Mouse (Mus musculus): ENCODE measurements around the gene Spen. TPM values are rescaled to one million over a fixed set of nuclear protein-coding genes. Genes with fewer than 3 reads are reported as not detected.
A peak's percentile ranks its signal among the peaks of the same experiment; 100 is the strongest.

Spen gene
- polyA plus RNA-seq, 1 experiment from 2014 or later = 5.7 TPM

- Histone ChIP-seq H3K4me1 (ENCODE audit: insufficient read depth, low read depth, low read length) (no peaks in the 10 kb centered on the region), H3K27me3 (replicated peaks; ENCODE audit: insufficient read depth, low read length) (no peaks in the 10 kb centered on the region), H3K9ac (replicated peaks; ENCODE audit: low read depth) (no peak overlapping the region), H3K4me2 (replicated peaks; ENCODE audit: low read depth, low read length) (no peak overlapping the region), H3K9me3 (ENCODE audit: low read length) (no peaks in the 10 kb centered on the region), H3K4me3 (ENCODE audit: low read depth, low read length) (no peak overlapping the region), H3K36me3 (ENCODE audit: insufficient read depth, low read length) (no peaks in the 10 kb centered on the region), H3K27ac (ENCODE audit: low read length) (no peak overlapping the region)
- peak; percentile 57 for ATAC-seq
- peak; percentile 62 for DNase-seq (ENCODE audit: low spot score)
- 30% methylated on average over 2 of the region's 2 CpGs for WGBS
- TF ChIP-seq EP300 (IDR thresholded peaks at IDR 0.05) (no peak), CTCF (IDR thresholded peaks at IDR 0.05) (no peak)
These were observed 14.1 kb upstream of the Spen start for GRCm38 (mm10) chr4:141552484-141552883.

DNA sequence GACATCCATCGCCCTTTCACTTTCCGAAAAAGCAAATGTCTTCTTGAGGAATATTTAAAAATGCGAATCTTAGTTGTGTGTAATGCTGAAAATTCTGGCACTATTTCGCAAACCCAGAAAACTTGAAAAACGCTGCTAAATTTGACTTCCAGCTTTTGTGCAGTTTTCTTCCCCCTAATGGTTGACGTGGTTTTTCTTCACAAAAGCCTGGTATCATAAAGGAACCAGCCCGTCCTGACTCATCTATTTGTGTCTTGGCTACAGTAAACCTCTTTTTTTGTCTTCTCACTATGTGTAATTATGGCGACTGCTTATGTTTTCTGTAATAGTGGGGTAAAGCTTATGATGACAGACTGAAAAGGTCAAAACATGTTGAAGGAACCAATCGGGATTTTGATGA, 8.9 kb upstream of the Spen start:
- Histone ChIP-seq H3K4me2 (replicated peaks; ENCODE audit: low read depth, low read length) (peak overlapping the region; percentile 88), H3K27ac (ENCODE audit: low read length) (peak overlapping the region; percentile 100), H3K9me3 (ENCODE audit: low read length) (no peaks in the 10 kb centered on the region), H3K9ac (replicated peaks; ENCODE audit: low read depth) (peak overlapping the region; percentile 98), H3K4me3 (ENCODE audit: low read depth, low read length) (peak overlapping the region; percentile 92), H3K36me3 (ENCODE audit: insufficient read depth, low read length) (no peaks in the 10 kb centered on the region), H3K4me1 (ENCODE audit: insufficient read depth, low read depth, low read length) (no peaks in the 10 kb centered on the region), H3K27me3 (replicated peaks; ENCODE audit: insufficient read depth, low read length) (no peaks in the 10 kb centered on the region)
- ATAC-seq (no peak), DNase-seq (ENCODE audit: low spot score) (peak; percentile 77)
- WGBS = 9% methylated on average over 9 of the region's 9 CpGs
- TF ChIP-seq CTCF (IDR thresholded peaks at IDR 0.05) (0 out of 2 replicates have a peak, but pooled peaks have one; percentile 5), EP300 (IDR thresholded peaks at IDR 0.05) (no peak)

- H3K36me3 ChIP-seq (ENCODE audit: insufficient read depth, low read length) = no peaks in the 10 kb centered on the region
- no peak for TF ChIP-seq EP300 (IDR thresholded peaks at IDR 0.05)
- TF ChIP-seq CTCF (IDR thresholded peaks at IDR 0.05) = no peak; the same call in 1 of the 2 replicates
- H3K27me3 ChIP-seq (replicated peaks; ENCODE audit: insufficient read depth, low read length) = no peaks in the 10 kb centered on the region
- H3K9me3 ChIP-seq (ENCODE audit: low read length) = no peaks in the 10 kb centered on the region
- peak; percentile 92 for DNase-seq (ENCODE audit: low spot score)
- peak overlapping the region; percentile 92 for H3K4me3 ChIP-seq (ENCODE audit: low read depth, low read length)
- WGBS = 0% methylated on average over 62 of the region's 98 CpGs
- H3K4me2 ChIP-seq (replicated peaks; ENCODE audit: low read depth, low read length) = peak overlapping the region; percentile 88
- peak overlapping the region; percentile 98 for H3K9ac ChIP-seq (replicated peaks; ENCODE audit: low read depth)
- H3K4me1 ChIP-seq (ENCODE audit: insufficient read depth, low read depth, low read length) = no peaks in the 10 kb centered on the region
- peak; percentile 75 for ATAC-seq
- H3K27ac ChIP-seq (ENCODE audit: low read length) = peak overlapping the region; percentile 100
These were observed 8.2 kb upstream of the Spen start for GRCm38 (mm10) chr4:141546334-141547200.

DNA sequence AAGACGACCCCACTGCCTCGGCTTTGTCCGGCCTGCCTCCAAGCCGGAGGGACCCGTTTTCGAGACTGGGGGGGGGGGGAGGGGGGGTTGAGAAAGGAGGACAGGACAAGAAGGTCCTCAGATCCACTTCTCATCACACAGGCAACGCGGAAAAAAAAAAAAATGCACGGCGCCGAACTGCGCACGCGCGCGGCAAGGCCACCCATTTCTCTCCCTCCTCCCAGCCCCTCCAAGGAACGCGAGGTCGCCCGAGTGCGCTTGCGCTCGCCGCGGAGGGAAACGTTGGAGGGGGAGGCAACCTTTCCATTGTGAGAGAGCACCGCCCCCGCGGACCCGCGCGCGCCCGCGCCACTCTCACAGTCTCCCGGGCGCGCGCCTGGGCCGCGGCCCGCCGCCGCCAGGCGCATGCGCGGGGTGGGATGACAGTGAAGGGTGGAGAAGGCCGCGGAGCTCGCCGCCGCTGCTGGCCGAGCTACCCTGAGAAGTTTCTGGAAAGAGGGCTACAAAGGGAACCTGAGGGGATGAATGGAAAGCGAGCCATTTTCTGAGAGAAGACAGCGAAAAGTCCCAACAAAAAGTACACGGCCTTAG, 7.4 kb upstream of the Spen start:
- ATAC-seq (peak; percentile 85), DNase-seq (ENCODE audit: low spot score) (peak; percentile 99)
- TF ChIP-seq EP300 (IDR thresholded peaks at IDR 0.05) (no peak), CTCF (IDR thresholded peaks at IDR 0.05) (no peak)
- H3K4me3 ChIP-seq (ENCODE audit: low read depth, low read length) = peak overlapping the region; percentile 92
- H3K4me2 ChIP-seq (replicated peaks; ENCODE audit: low read depth, low read length) = peak overlapping the region; percentile 96
- WGBS = under 1% methylated on average over 32 of the region's 56 CpGs
- no peaks in the 10 kb centered on the region for H3K9me3 ChIP-seq (ENCODE audit: low read length)
- peak overlapping the region; percentile 98 for H3K9ac ChIP-seq (replicated peaks; ENCODE audit: low read depth)
- no peaks in the 10 kb centered on the region for H3K4me1 ChIP-seq (ENCODE audit: insufficient read depth, low read depth, low read length)
- H3K27ac ChIP-seq (ENCODE audit: low read length) = peak overlapping the region; percentile 100
- no peaks in the 10 kb centered on the region for H3K36me3 ChIP-seq (ENCODE audit: insufficient read depth, low read length)
- H3K27me3 ChIP-seq (replicated peaks; ENCODE audit: insufficient read depth, low read length) = no peaks in the 10 kb centered on the region

DNA sequence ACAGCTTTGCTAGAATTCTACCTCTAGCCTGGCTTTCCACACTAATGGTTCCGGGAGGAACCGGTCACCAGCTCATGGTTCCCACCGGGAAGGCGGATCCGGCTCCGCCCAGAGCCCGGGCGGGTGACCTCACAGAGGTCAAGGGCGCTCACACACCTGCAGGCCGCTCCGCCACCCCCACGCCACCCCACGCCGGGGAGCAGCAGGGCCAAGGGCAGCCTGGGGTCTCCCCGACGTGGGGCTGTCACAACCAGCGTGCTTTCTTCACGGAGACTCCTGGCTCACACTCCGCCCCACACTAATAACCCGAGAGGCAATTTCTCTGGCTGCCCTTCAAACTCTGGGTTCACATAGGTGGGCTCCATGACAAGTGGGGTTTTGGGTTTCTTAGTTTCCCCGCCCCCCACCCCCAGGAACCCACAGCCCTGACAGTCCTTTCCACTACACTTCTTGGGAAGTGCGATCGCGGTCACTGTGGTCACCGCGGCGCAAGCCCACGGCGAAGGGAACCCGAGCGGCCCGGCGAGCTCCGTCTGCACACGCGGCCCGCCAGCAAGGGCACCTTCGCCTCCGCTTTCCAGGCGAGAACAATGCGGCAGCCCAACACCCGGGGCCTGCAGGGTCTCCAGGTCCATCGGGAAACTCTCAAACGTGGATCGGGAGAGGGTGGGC, 6.8 kb upstream of the Spen start:
- H3K4me3 ChIP-seq (ENCODE audit: low read depth, low read length) = peak overlapping the region; percentile 56
- no peaks in the 10 kb centered on the region for H3K27me3 ChIP-seq (replicated peaks; ENCODE audit: insufficient read depth, low read length)
- WGBS = under 1% methylated on average over 45 of the region's 45 CpGs
- H3K27ac ChIP-seq (ENCODE audit: low read length) = peak overlapping the region; percentile 100
- H3K9me3 ChIP-seq (ENCODE audit: low read length) = no peaks in the 10 kb centered on the region
- peak overlapping the region; percentile 96 for H3K4me2 ChIP-seq (replicated peaks; ENCODE audit: low read depth, low read length)
- H3K4me1 ChIP-seq (ENCODE audit: insufficient read depth, low read depth, low read length) = no peaks in the 10 kb centered on the region
- DNase-seq (ENCODE audit: low spot score) = peak; percentile 74
- H3K36me3 ChIP-seq (ENCODE audit: insufficient read depth, low read length) = no peaks in the 10 kb centered on the region
- ATAC-seq = peak; percentile 45
- TF ChIP-seq CTCF (IDR thresholded peaks at IDR 0.05) (no peak), EP300 (IDR thresholded peaks at IDR 0.05) (no peak)
- H3K9ac ChIP-seq (replicated peaks; ENCODE audit: low read depth) = peak overlapping the region; percentile 69

GRCm38 (mm10) chr4:141544536-141544935, 6.1 kb upstream of the Spen start:
- H3K9me3 ChIP-seq (ENCODE audit: low read length) = no peaks in the 10 kb centered on the region
- H3K4me3 ChIP-seq (ENCODE audit: low read depth, low read length) = peak overlapping the region; percentile 56; the same call in 1 of the 2 replicates
- peak overlapping the region; percentile 100 for H3K27ac ChIP-seq (ENCODE audit: low read length)
- DNase-seq (ENCODE audit: low spot score) = no peak
- H3K9ac ChIP-seq (replicated peaks; ENCODE audit: low read depth) = no peak overlapping the region
- peak overlapping the region; percentile 96 for H3K4me2 ChIP-seq (replicated peaks; ENCODE audit: low read depth, low read length)
- no peaks in the 10 kb centered on the region for H3K27me3 ChIP-seq (replicated peaks; ENCODE audit: insufficient read depth, low read length)
- no peaks in the 10 kb centered on the region for H3K4me1 ChIP-seq (ENCODE audit: insufficient read depth, low read depth, low read length)
- TF ChIP-seq CTCF (IDR thresholded peaks at IDR 0.05) (no peak), EP300 (IDR thresholded peaks at IDR 0.05) (no peak)
- 49% methylated on average over 2 of the region's 2 CpGs for WGBS
- ATAC-seq = no peak
- no peaks in the 10 kb centered on the region for H3K36me3 ChIP-seq (ENCODE audit: insufficient read depth, low read length)
